Mouse (Mus musculus): Measurements from ENCODE around the gene Gpr108.
A peak's percentile ranks its signal among the peaks of the same experiment; 100 is the strongest.

DNA sequence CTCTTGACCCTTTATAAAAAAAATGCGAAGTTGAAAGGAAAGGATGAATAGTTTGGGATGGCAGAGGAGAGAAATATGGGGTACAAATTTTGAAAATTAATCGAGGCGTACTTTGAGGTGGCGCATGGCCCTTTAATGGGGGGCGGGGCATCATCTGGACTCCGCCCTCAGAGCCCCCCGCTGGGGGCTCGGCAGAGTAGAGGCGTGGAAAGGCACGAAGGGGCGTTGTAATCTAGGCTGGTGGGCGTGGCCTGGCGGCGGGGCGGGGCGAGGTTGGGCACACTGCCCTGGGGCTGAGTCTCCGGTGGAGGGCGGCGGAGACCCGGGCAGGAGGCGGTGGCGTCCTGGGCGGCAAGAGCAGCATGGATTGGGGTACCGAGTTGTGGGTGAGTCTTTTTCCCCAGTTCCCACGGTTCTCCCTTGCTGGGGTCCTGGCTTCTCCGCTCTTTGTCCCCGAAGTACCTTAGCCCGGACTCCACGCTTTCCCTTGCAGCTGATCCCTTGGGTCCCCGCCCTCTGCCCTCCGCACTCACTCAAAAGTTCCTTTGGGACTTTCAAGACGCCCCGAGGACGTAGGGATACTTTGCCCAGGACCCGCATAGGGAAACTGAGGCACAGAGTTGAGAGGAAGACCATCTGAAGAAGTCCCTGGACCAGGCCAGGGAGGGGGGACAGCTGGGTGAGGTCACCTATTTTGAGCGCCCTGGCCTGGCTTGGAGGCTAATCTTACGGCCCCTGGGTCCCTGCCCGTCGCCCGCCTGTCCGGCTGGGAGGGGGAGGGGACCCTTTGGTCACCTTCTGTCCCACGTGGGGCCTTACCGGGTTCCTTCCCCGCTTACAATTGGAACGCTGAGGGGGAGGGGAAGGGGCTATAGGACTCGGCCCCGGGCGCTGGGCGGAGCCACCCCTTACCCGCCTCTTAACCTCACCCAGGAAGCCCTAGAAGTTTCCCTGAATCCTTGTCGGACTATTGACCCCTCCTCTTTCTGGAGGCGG, 1.2 kb upstream of the Gpr108 start, which contains the start of gene Trip10:
- TF ChIP-seq CTCF (IDR thresholded peaks at IDR 0.05; ENCODE audit: control insufficient read depth, insufficient read depth, insufficient replicate concordance, low read depth, low read length): 0 out of 2 replicates have a peak, but pooled peaks have one; percentile 9
- TF ChIP-seq POLR2A (IDR thresholded peaks at IDR 0.05; ENCODE audit: control insufficient read depth, low read depth, low read length): peak; percentile 55; the same call in 1 of the 2 replicates

All from testis, adult 2 months (tissue).